Mouse (Mus musculus) forebrain, embryonic 14.5 days (tissue): Measurements from ENCODE around the gene Nek4. TPM values are rescaled to one million over a fixed set of nuclear protein-coding genes. Genes with fewer than 3 reads are reported as not detected.

Experiments used
- ATAC-seq: fragments of 200-750 bp; cut with Nextera tagmentation; 2 replicates; pipeline ENCODE4 v1.8.0; 2017; ENCODE audit warnings: mild to moderate bottlenecking, moderate library complexity
- DNase-seq: peaks from one replicate; pipeline ENCODE4 v3.0.0-alpha.2; 2015; ENCODE audit warnings: low spot score
- H3K27ac ChIP-seq: fragments of 300-500 bp; sonication (generic); 2 replicates; pipeline ENCODE4 v1.5.1; 2014; ENCODE audit warnings: low read depth, mild to moderate bottlenecking, control low read depth, low read length, moderate library complexity
- H3K27me3 ChIP-seq: fragments of 300-500 bp; sonication (generic); replicated peaks from 2 replicates; pipeline ENCODE4 v1.6.1; 2014; ENCODE audit warnings: low read length, control low read depth, mixed read lengths; ENCODE audit not compliant: control insufficient read depth, insufficient read depth
- H3K36me3 ChIP-seq: fragments of 300-500 bp; sonication (generic); 2 replicates; pipeline ENCODE4 v1.6.1; 2014; ENCODE audit warnings: low read length, control low read depth; ENCODE audit not compliant: control insufficient read depth, insufficient read depth
- H3K4me1 ChIP-seq: fragments of 300-500 bp; sonication (generic); 2 replicates; pipeline ENCODE4 v1.6.1; 2014; ENCODE audit warnings: antibody characterized with exemption, low read length, control low read depth; ENCODE audit not compliant: control insufficient read depth, insufficient read depth
- H3K4me2 ChIP-seq: fragments of 300-500 bp; sonication (generic); 2 replicates; pipeline ENCODE4 v1.6.1; 2014; ENCODE audit warnings: mild to moderate bottlenecking, control low read depth, low read length
- H3K4me3 ChIP-seq: fragments of 300-500 bp; sonication (generic); 2 replicates; pipeline ENCODE4 v1.5.1; 2014; ENCODE audit warnings: low read depth, low read length, control low read depth
- H3K9ac ChIP-seq: fragments of 300-500 bp; sonication (generic); 2 replicates; pipeline ENCODE4 v1.6.1; 2014; ENCODE audit warnings: mild to moderate bottlenecking, low read length, control low read depth, moderate library complexity
- H3K9me3 ChIP-seq: fragments of 300-500 bp; sonication (generic); replicated peaks from 2 replicates; pipeline ENCODE4 v1.6.1; 2016; ENCODE audit warnings: low read length, control low read depth, mixed read lengths; ENCODE audit not compliant: control insufficient read depth
- WGBS: fragments of 180-500 bp; shearing (Covaris S2); extraction: QIAGEN DNeasy Blood & Tissue Kit; methylation state at CpG from one replicate; pipeline ENCODE4 v1.1.7; 2014; 5-methylcytosine and 5-hydroxymethylcytosine counted together
- polyA plus RNA-seq: library from polyadenylated mRNA; unstranded; fragments of >200 nt; fragmentation: Nextera tagmentation; extraction: Ambion mirVana; gene quantifications from 2 replicates; pipeline ENCODE4 v1.2.1, GENCODE M21; 2014

The Nek4 gene
- polyA plus RNA-seq, 1 experiment from 2014 or later: 11.2 TPM

DNA sequence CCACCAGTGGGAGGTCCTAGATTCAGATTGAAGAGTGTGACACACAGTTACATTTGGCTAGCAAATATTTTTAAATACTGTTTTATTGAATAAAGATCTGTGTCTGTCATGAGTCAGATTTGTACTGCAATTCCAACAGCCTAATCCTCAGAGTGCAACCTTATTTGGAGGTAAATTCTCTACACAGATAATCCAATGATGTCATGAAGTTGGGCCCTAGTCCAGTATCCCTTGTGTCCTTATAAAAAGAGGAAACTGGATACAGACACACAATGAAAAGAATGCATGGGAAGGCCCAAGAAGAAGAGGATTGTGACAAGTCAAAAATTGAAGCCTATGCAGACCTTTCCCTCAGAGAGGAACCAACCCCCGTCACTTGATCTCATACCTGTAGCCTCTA, 34.7 kb upstream of the Nek4 start:
- no peak overlapping the region for H3K27ac ChIP-seq
- no peaks in the 10 kb centered on the region for H3K36me3 ChIP-seq
- no peak overlapping the region for H3K9ac ChIP-seq
- H3K4me1 ChIP-seq: no peaks in the 10 kb centered on the region
- 75% methylated on average over 1 of the region's 1 CpGs for WGBS
- DNase-seq: no peak
- no peak overlapping the region for H3K4me2 ChIP-seq
- ATAC-seq: no peak
- no peak overlapping the region for H3K4me3 ChIP-seq
- H3K27me3 ChIP-seq: no peaks in the 10 kb centered on the region
- H3K9me3 ChIP-seq: no peaks in the 10 kb centered on the region

DNA sequence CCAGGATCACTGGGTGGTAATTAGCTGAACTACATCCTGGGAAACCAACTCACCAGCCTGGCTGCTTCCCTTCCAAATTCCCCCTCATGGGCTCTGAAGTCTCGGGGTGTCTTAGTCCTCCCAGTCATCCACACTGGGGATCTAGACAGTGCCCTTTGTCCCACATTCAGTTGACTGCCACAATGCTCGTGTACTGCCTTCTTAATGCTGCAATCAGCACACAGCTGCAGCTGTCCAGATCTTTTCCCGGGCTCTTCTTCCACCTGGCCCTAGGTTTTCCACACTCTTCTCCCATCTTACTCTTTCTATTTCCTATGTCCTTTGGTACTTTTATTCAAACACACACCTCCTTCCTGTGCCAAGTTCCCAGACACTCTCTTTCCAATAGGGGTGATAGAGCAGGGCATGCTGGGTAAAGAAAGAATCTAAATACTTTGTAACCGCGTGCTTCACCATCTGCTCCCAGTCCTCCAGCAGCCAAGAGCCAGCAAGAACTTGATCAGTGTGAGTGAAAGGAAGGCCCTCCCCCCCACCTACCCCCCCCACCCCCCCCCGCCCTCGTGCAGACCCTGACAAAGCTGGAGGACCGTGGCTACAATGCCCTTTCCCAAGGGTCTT, 29.0 kb upstream of the Nek4 start:
- H3K4me1 ChIP-seq: no peaks in the 10 kb centered on the region
- H3K9ac ChIP-seq: no peak overlapping the region
- no peak overlapping the region for H3K4me2 ChIP-seq
- no peaks in the 10 kb centered on the region for H3K27me3 ChIP-seq
- H3K36me3 ChIP-seq: no peaks in the 10 kb centered on the region
- peak; percentile 66 for DNase-seq
- peak; percentile 70; the same call in 1 of the 2 replicates for ATAC-seq
- no peaks in the 10 kb centered on the region for H3K9me3 ChIP-seq
- H3K4me3 ChIP-seq: no peak overlapping the region
- WGBS: 54% methylated on average over 8 of the region's 8 CpGs
- H3K27ac ChIP-seq: no peak overlapping the region

DNA sequence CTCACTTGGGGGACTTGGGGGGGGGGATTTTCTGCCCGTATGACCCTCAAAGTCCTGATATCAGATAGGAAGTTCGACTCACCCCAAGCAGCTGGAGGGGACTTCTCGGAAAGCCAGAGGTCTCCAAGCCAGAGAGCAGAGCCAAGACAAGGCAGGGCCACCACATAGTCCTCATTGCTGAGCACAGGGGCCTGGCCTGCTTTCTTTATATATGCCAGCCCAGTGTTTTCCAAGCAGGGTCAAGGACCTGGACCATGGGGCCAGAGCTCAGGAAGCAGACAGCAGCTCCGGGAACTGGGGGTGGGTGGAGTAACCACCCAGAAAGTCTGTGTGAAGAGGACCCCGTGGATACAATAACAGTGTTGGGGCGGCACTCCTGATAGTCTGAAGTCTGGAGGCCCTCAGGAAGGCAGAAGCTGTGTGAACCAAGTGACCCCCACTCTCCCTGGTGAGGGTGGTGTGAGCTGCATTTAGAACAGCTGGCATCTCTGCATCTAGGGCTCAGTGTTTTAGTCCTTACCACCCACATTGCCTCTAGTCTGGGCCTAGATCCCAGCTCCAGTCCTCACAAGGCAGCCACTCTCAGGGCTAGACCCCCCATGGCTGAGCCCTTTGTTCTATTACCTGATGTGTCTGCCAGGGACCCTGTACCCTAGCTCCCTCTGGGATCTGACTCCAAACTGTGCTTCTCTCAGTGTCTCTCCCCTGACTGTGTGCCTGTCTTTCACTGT, 27.6 kb upstream of the Nek4 start, which contains the start of gene Itih3:
TSS of gene Itih3 (minus strand) at position 386 of the 731 bp plus-strand sequence.
- H3K27ac ChIP-seq: no peak within 1 kb of the TSS
- ATAC-seq (no peak), DNase-seq (no peak)
- no peaks in the 10 kb centered on the region for H3K27me3 ChIP-seq
- no peaks in the 10 kb centered on the region for H3K36me3 ChIP-seq
- H3K4me1 ChIP-seq: no peaks in the 10 kb centered on the region
- WGBS: 73% methylated on average over 6 of the region's 6 CpGs
- H3K4me3 ChIP-seq: no peak within 1 kb of the TSS
- no peak within 1 kb of the TSS for H3K4me2 ChIP-seq
- H3K9ac ChIP-seq: no peak within 1 kb of the TSS
- no peaks in the 10 kb centered on the region for H3K9me3 ChIP-seq

DNA sequence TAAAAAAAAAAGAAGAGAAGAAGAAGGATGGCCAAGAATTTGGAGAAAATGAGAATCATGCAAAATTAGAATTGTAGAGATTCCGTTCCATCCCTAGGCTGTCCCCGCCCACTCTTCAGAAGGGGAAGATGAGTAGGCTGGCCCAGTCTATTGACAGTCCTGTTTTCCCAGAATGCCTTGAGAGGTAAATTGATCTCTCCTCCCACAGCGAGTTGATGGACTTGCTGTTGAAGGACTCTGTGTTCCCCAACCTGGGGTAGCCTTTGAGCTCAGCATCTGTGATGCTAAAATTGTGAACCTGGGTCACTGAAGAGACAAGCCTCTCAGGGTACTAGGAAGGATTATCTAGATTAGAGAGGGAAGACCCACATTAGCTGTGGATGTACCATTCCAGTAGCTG, 25.7 kb upstream of the Nek4 start:
- H3K9me3 ChIP-seq: no peaks in the 10 kb centered on the region
- no peak overlapping the region for H3K9ac ChIP-seq
- no peak overlapping the region for H3K27ac ChIP-seq
- no peak overlapping the region for H3K4me3 ChIP-seq
- ATAC-seq: no peak
- no peaks in the 10 kb centered on the region for H3K27me3 ChIP-seq
- no peak overlapping the region for H3K4me2 ChIP-seq
- H3K4me1 ChIP-seq: no peaks in the 10 kb centered on the region
- 89% methylated on average over 3 of the region's 3 CpGs for WGBS
- DNase-seq: no peak
- H3K36me3 ChIP-seq: no peaks in the 10 kb centered on the region

DNA sequence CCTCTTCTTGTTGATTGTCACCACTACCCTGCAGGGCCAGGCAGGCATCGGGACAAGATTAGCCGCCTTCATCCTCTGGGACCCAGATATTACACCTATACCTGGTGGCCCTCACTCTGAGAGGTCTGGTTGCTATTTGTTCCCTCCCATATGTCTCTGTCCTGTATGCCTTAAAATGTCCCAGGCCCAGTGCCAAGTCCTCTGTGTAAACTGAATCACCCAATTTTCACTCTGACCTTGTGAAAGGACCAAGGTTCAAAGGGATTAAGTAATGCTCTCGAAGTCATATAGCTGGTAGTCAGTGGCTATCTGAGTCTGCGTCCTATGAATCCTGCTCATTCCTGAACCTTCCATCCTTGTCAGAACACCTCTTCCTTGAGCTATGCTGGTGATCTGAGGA, 20.8 kb upstream of the Nek4 start:
- DNase-seq: no peak
- no peaks in the 10 kb centered on the region for H3K36me3 ChIP-seq
- H3K9me3 ChIP-seq: no peaks in the 10 kb centered on the region
- H3K27me3 ChIP-seq: no peaks in the 10 kb centered on the region
- ATAC-seq: no peak
- 93% methylated on average over 4 of the region's 4 CpGs for WGBS
- H3K4me2 ChIP-seq: no peak overlapping the region
- H3K4me3 ChIP-seq: no peak overlapping the region
- H3K4me1 ChIP-seq: no peaks in the 10 kb centered on the region
- H3K27ac ChIP-seq: no peak overlapping the region
- H3K9ac ChIP-seq: no peak overlapping the region

DNA sequence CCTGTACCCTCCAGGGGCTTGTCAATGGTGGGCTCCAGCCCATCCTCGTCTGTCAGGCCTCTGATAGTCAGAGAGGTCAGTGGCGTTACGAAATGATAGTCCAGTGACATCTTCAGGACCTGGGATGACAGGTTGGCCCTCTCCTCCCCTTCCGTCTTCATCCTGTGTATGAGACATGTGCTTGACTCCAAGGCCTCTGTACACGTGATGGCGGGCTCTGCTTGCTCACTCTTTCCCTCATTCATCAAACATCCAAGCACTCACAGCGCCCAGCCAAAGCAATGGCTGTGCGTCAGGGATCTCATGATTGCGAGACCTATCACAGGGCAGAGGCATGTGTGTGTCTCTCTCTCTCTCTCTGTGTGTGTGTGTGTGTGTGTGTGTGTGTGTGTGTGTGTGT, 17.8 kb upstream of the Nek4 start:
- ATAC-seq (no peak), DNase-seq (no peak)
- no peaks in the 10 kb centered on the region for H3K4me1 ChIP-seq
- no peak overlapping the region for H3K27ac ChIP-seq
- H3K4me3 ChIP-seq: no peak overlapping the region
- no peaks in the 10 kb centered on the region for H3K36me3 ChIP-seq
- no peaks in the 10 kb centered on the region for H3K9me3 ChIP-seq
- H3K9ac ChIP-seq: no peak overlapping the region
- H3K4me2 ChIP-seq: no peak overlapping the region
- H3K27me3 ChIP-seq: no peaks in the 10 kb centered on the region
- WGBS: 85% methylated on average over 9 of the region's 9 CpGs

DNA sequence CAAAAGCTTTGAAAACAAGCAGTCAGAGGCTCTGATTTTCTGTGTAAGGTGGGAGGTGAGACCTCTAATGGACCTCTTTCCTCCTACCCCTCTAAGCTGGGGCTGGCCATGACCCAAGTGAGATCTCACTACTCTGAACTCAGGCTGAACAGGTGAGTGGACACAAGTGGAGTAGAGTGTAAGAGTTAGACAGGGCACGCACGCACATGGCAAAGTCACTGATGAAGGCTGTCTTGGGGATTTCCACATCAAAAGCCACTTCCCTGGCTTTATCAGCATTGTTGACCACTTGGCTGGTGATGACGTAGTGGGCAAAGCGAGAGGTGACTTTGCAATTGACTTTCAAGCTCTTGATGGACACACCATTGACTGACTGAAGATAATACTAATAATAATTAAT, 8.9 kb upstream of the Nek4 start:
- ATAC-seq: no peak
- Histone ChIP-seq H3K4me1 (no peaks in the 10 kb centered on the region), H3K27ac (no peak overlapping the region), H3K36me3 (no peaks in the 10 kb centered on the region), H3K4me3 (no peak overlapping the region), H3K9me3 (no peaks in the 10 kb centered on the region), H3K4me2 (no peak overlapping the region), H3K27me3 (no peaks in the 10 kb centered on the region), H3K9ac (no peak overlapping the region)
- WGBS: 91% methylated on average over 4 of the region's 4 CpGs
- no peak for DNase-seq

DNA sequence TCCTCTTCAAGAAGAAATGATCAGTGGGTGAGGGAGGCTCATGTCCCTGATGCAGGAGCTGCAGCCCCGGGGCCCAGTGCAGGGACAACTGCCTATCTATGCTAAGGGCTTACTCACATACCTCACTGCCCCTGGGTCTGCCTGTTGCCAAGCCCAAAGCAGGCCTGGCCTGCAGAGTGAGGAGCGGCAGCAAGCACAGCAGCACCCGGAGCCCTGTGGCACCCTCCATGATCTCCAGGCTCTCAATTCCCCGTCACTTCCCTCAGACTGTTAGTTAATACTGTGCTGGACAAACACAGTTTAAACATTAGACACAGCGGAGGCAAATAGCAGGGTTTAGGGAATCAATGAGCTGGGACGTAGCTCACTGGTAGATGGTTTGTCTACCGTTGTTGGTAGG, 8.1 kb upstream of the Nek4 start, which contains the start of gene Itih1:
TSS of gene Itih1 (minus strand) at position 252 of the 400 bp plus-strand sequence.
- Histone ChIP-seq H3K4me2 (no peak within 1 kb of the TSS), H3K9me3 (no peaks in the 10 kb centered on the region), H3K4me1 (no peaks in the 10 kb centered on the region), H3K27ac (no peak within 1 kb of the TSS), H3K9ac (no peak within 1 kb of the TSS), H3K27me3 (no peaks in the 10 kb centered on the region), H3K36me3 (no peaks in the 10 kb centered on the region), H3K4me3 (no peak within 1 kb of the TSS)
- DNase-seq (no peak), ATAC-seq (no peak)
- 85% methylated on average over 7 of the region's 7 CpGs for WGBS
